Mouse (Mus musculus): Measurements from ENCODE around the gene Dapk1. TPM values are rescaled to one million over a fixed set of nuclear protein-coding genes. Genes with fewer than 3 reads are reported as not detected.

Dapk1 gene
- total RNA-seq, 1 experiment from 2014 or later: 8.6 TPM

DNA sequence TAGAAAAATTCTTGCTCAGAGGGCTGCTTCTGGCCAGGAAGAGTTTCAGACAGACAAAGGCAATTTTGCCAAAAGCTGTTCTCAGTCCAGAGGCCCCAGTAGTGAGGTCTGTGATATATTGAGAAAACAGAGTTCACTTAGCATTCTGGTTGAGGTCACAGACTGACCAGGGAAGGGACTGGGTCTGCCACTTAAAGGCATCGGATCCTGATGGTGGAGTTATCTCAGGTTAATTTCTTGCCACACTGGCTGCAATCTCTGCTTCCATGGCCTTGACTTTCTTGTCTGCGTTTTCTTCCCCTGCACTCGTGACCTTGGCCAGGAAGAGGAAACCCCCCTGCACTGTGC, 127.3 kb downstream of the Dapk1 start:
- ATAC-seq (replicated peaks; ENCODE audit: low read depth, poor library complexity, severe bottlenecking): no peak

DNA sequence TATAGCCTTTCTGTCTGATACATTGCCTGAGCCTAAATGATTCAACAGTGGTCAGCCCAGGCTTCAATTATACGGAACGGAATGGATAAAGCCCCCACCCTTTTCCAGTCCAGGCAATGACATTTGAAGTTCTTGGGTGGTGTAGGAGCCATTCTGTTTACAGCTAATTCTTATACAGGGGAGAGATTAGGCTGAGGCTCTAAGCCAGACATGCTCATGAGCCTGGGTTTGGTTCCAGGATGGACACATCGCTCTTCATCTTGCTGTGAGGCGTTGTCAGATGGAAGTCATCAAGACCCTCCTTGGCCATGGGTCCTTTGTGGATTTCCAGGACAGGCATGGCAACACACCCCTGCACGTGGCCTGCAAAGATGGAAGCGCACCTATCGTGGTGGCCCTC, 128.8 kb downstream of the Dapk1 start:
- ATAC-seq (replicated peaks; ENCODE audit: low read depth, poor library complexity, severe bottlenecking): no peak

- no peak for ATAC-seq (replicated peaks; ENCODE audit: low read depth, poor library complexity, severe bottlenecking)
These were observed 129.3 kb downstream of the Dapk1 start for GRCm38 (mm10) chr13:60731001-60731400.

GRCm38 (mm10) chr13:60735306-60735705, 133.6 kb downstream of the Dapk1 start:
- no peak for ATAC-seq (replicated peaks; ENCODE audit: low read depth, poor library complexity, severe bottlenecking)

GRCm38 (mm10) chr13:60736421-60737105, 134.8 kb downstream of the Dapk1 start:
- no peak for ATAC-seq (replicated peaks; ENCODE audit: low read depth, poor library complexity, severe bottlenecking)

- ATAC-seq (replicated peaks; ENCODE audit: low read depth, poor library complexity, severe bottlenecking): peak; percentile 85
These were observed 136.0 kb downstream of the Dapk1 start for GRCm38 (mm10) chr13:60737632-60738324.

GRCm38 (mm10) chr13:60738429-60738828, 136.7 kb downstream of the Dapk1 start:
- ATAC-seq (replicated peaks; ENCODE audit: low read depth, poor library complexity, severe bottlenecking): peak; percentile 53

- ATAC-seq (replicated peaks; ENCODE audit: low read depth, poor library complexity, severe bottlenecking): no peak
These were observed 138.5 kb downstream of the Dapk1 start for GRCm38 (mm10) chr13:60740248-60740647.

GRCm38 (mm10) chr13:60742611-60743010, 140.9 kb downstream of the Dapk1 start:
- ATAC-seq (replicated peaks; ENCODE audit: low read depth, poor library complexity, severe bottlenecking): 0 out of 2 replicates have a peak, but pooled peaks have one; percentile 0

DNA sequence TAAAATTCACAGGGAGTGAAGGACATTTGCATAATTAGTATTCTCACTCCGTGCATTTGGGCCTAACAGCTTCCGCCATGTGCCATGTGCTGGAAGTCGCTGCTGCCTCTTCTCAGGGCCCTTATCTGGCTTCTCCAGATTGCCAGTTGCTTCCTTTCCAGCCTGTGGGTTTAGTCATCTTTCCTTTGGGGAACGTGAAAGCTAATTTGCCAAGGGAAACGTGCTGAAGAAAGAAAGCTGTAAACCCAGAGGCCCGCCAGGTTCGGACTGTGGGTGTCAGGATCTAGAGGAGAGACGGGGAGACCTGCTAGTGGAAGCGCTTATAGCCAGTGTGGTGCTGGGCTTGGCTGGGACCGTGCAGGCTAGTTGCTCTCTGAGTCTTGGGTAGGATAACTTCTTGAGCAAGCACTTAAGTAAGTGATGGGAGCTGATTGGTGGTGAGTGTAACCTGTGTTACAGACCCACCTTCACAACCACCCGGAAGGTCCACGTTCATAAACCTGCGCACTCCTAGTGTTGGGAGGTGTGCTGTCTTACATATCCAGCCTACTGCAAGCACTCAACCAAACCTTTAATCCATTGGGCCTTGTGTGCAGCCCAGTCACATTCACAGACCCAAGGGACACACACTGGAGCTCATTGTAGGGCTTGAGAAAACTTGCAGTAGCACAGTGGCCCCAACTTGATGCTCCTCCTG, 141.8 kb downstream of the Dapk1 start:
- peak; percentile 73 for ATAC-seq (replicated peaks; ENCODE audit: low read depth, poor library complexity, severe bottlenecking)

DNA sequence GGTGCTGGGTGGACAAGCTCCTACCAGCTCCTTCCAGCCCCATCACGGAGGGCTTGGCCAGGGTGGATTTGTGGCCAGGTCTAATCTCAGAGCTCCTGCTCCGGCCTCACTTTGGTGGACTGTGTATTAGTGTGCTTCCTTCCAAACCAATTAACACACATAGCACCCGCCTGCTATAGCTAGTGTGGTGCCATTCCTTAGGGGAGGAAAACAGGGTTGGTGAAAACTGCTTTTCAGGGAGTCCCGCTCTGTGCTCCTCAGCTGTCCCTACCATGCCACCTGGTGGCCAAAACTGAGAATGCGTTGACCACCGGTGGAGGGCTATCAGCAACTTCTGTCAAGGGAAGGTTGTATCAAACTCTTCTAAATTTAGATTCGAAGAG, 142.3 kb downstream of the Dapk1 start:
- peak; percentile 48 for ATAC-seq (replicated peaks; ENCODE audit: low read depth, poor library complexity, severe bottlenecking)

DNA sequence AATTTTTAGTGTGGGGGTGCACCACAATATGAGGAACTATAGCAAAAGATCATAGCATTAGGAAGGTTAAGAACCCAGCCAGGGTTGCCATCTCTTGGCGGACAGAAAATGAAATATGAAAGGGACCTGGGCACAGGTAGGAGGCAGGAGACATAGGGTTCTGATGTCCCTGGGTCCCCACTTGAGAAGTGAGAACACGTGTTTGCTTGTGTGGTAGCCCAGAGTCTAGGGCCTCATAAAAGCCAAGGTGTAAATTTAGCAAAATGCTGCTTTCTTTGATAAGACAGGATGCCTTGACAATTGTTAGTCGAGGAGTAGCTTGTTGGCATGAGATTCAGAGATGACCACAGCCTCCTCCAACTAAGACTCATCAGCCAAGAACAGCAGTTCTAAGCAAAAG, 143.0 kb downstream of the Dapk1 start:
- no peak for ATAC-seq (replicated peaks; ENCODE audit: low read depth, poor library complexity, severe bottlenecking)

DNA sequence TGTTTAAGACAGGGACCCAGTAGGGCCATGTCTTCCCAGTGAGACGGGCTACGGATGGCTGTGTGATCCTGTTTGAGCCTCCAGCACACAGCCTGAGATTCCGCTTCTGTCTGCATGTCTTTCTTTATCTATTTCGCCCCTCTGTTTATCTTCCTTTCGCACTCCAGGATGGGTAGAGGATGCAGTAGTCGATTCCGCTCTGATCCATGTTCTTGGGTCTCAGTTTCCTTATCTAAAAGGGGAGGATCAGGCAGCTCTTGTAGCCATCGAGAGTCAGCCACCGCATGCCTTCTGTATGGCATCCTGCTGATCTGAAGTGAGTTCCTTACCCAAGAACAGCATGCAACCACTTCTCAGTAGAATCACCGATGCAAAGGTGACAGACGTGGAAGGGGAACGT, 143.6 kb downstream of the Dapk1 start:
- ATAC-seq (replicated peaks; ENCODE audit: low read depth, poor library complexity, severe bottlenecking): no peak

GRCm38 (mm10) chr13:60746271-60746670, 144.5 kb downstream of the Dapk1 start:
- no peak for ATAC-seq (replicated peaks; ENCODE audit: low read depth, poor library complexity, severe bottlenecking)

DNA sequence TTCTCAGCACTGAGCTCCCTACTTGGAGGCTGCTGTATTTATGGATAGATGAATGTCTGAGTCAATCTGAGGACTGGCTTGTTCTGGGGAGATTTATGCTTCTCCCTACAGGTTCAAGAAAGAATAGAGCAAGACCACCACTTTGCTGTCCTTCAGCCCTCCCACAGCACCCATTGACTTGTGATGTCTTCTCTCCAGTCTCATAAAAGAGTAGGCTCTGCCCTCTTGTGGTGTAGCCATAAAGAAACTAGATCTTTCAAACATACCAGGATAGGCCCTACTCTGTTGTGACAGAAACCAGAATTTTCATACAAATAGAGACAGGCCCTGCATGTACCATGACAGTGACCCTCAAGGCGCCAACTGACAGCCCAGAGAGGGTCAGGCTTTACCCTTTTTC, 145.5 kb downstream of the Dapk1 start:
- ATAC-seq (replicated peaks; ENCODE audit: low read depth, poor library complexity, severe bottlenecking): no peak

DNA sequence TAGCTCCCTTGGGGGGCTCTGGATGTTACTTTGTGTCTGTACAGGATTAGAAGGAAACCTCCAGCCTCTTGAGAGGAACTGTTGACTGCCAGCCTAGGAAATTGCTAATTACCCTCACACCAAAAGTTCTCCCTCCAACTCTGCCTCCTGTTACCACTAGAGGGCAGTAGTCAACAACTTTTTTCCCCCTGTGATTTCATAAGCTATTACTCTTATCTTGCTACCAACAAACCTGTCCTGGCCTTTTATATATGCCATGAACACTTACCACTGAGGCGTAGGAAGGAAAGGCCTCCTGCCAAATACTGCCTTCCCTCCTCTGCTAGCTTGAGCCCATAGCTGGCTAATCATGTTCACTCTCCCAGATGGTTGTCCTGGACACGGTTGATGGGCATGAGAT, 146.8 kb downstream of the Dapk1 start:
- peak; percentile 26; the same call in 1 of the 2 replicates for ATAC-seq (replicated peaks; ENCODE audit: low read depth, poor library complexity, severe bottlenecking)

DNA sequence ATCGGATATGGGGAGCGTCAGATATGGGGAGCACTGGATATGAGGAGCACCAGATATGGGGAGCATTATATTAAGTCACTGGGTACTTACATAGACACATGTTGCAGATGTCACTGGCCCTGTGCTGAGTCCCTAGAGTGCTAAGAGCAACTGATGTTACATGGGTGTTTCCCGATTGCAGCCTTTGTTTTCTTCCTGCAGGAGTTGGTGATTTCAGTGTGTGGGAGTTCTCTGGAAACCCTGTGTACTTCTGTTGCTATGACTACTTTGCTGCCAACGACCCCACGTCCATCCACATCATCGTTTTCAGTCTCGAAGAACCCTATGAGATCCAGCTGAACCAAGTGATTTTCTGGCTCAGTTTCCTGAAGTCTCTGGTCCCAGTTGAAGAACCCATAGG, 149.2 kb downstream of the Dapk1 start:
- ATAC-seq (replicated peaks; ENCODE audit: low read depth, poor library complexity, severe bottlenecking): no peak

DNA sequence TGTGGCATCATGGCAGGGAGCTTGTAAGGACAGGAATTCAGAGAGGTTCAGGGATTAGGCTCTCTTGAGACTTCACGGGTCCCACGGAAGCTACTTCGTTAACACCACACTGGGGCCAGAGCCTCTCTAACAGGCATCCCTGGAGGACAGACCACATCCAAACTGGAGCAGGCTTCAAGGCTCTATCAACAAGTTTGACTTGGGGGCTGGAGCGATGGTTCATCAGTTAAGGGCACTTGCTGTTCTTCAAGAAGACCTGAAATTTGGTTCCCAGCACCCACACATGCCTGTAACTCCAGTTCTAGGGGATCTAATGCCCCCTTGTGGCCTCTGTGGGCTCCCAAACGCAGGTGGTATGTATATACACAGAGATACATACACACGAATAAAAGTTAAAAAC, 151.5 kb downstream of the Dapk1 start:
- ATAC-seq (replicated peaks; ENCODE audit: low read depth, poor library complexity, severe bottlenecking): no peak

DNA sequence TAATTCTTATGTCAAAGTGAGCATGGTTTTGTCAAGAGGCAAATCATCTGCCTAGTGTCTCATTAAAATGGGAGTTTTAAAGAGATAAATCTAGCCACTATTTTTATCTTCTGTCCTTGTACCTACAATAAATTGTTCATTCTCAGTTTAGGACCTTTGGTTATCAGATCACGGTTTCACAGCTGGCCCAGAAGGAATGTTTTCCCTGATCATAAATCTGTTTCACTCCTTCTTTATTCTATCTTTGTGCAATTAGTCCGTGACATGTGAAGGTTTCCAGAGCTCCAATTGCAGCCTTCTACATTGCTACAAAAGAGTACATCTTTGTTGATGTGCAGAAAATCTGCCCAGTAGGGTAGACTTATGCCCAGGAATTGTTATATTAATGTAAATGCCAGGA, 153.5 kb downstream of the Dapk1 start:
- ATAC-seq (replicated peaks; ENCODE audit: low read depth, poor library complexity, severe bottlenecking): no peak

GRCm38 (mm10) chr13:60757292-60757691, 155.5 kb downstream of the Dapk1 start:
- no peak for ATAC-seq (replicated peaks; ENCODE audit: low read depth, poor library complexity, severe bottlenecking)

DNA sequence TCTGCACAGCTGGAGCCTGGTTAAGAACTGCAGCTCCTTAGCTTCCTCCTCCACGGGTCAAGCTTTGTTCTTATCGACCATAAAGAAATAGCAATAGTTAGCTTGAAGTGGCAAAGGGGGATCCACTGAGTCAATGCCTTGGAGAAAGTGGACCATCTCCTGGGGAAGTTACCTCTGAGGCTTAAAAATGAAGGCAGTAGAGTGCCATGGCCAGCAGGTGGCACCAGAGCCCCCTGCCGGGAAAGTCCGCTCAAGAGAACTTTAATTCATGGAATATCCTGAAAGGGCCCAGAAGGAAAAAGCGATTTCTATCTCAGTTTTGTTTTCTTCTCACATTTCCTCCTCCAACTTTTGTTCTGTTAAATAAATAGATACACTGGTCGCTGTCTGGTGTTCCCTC, 157.4 kb downstream of the Dapk1 start:
- ATAC-seq (replicated peaks; ENCODE audit: low read depth, poor library complexity, severe bottlenecking): peak; percentile 77
